25 mouse cellular contexts compared by ENCODE assay signal in the genomic region with DNA sequence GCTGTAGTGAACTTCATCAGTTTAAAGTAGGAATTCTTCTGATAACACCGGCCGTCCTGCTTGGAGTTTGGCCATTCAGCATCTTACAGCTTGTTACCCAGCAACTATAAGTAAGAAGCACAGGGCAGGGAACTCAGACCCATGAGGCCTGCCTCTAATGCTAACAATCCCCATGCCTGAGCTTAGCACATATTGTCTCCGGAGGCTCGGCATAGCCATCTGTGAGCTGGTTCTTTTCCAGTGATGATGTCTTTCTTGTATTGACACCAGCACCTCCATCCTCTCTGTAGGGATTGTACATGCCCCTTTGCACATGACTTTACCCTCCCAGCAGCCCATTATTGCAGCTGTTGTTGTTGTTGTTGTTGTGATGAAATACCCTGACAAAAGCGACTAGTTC. TPM values are rescaled to one million over a fixed set of nuclear protein-coding genes. Genes with fewer than 3 reads are reported as not detected.
A peak's percentile ranks its signal among the peaks of the same experiment; 100 is the strongest.
DNase-seq lines count a peak whose midpoint lies in the region; ATAC-seq and TF ChIP-seq lines count a peak whose summit lies in the region.
"Not testable (repeated sequence)": the region's sequence is repeated elsewhere in the genome, so short reads cannot be mapped to it uniquely, and the experiment has no call there.
"Had no signal": no experiment of that assay in that cellular context is flagged by ENCODE, and none has a peak within 500 bp of the region (broad histone marks: within the 10 kb centered on the region; RNA-seq: fewer than 3 reads in every experiment).

No protein-coding gene starts in this region.

- not testable (repeated sequence) for H3K27me3 ChIP-seq in limb, embryonic 10.5 days (ENCODE audit: low read depth, poor library complexity, severe bottlenecking); lung, postnatal 0 days (replicated peaks; ENCODE audit: insufficient read depth, low read length)

- TF ChIP-seq EP300 in lung, postnatal 0 days (IDR thresholded peaks at IDR 0.05), result not testable (repeated sequence)

- H3K36me3 ChIP-seq in limb, embryonic 10.5 days; lung, postnatal 0 days (ENCODE audit: insufficient read depth, low read length): not testable (repeated sequence)

- ATAC-seq in lung, postnatal 0 days, result 0 out of 2 replicates have a peak, but pooled peaks have one; percentile 1

- 95% methylated on average over 5 of the region's 5 CpGs for WGBS in limb, embryonic 10.5 days
- WGBS in lung, postnatal 0 days, result 86% methylated on average over 4 of the region's 5 CpGs

- H3K4me3 ChIP-seq in layer of hippocampus, adult 2 months; limb, embryonic 10.5 days; lung, postnatal 0 days (ENCODE audit: low read depth, low read length): not testable (repeated sequence)

- not testable (repeated sequence) for TF ChIP-seq CTCF in layer of hippocampus, adult 2 months (conservative IDR thresholded peaks at IDR 0.05); lung, postnatal 0 days (IDR thresholded peaks at IDR 0.05)

- not testable (repeated sequence) for H3K4me2 ChIP-seq in lung, postnatal 0 days (replicated peaks; ENCODE audit: low read depth, low read length)

- peaks cover 37% of the 10 kb centered on the region for H3K9me3 ChIP-seq in limb, embryonic 10.5 days (replicated peaks)
- H3K9me3 ChIP-seq in lung, postnatal 0 days (ENCODE audit: low read length), result not testable (repeated sequence)

- not testable (repeated sequence) for H3K9ac ChIP-seq in lung, postnatal 0 days (replicated peaks; ENCODE audit: low read depth)

- not testable (repeated sequence) for H3K4me1 ChIP-seq in limb, embryonic 10.5 days; lung, postnatal 0 days (ENCODE audit: insufficient read depth, low read depth, low read length)

- H3K27ac ChIP-seq in layer of hippocampus, adult 2 months, result peak overlapping the region; percentile 49; the same call in 1 of the 2 replicates
- H3K27ac ChIP-seq in limb, embryonic 10.5 days; lung, postnatal 0 days (ENCODE audit: low read length): not testable (repeated sequence)

- DNase-seq in brain, adult 2 months (ENCODE audit: low read depth, low spot score), result peak; percentile 39
- DNase-seq in heart, adult 11 months, result peak; percentile 83
- DNase-seq in layer of hippocampus, adult 11-12 months (ENCODE audit: low spot score), result peak; percentile 60
- peak; percentile 29 to 34 for DNase-seq in layer of hippocampus, adult 2 months (ENCODE audit: low spot score in 2 of 2)
- DNase-seq in layer of hippocampus, adult 9-10 months (ENCODE audit: low spot score), result peak; percentile 64
- DNase-seq in limb, embryonic 10.5 days (ENCODE audit: low spot score), result peak; percentile 7
- not testable (repeated sequence) for DNase-seq in lung, postnatal 0 days (ENCODE audit: low spot score)

RNA-seq across cellular contexts. Expression of gene Smok2a, which starts 36.5 kb away (rescaled TPM):
- not detected for total RNA-seq in layer of hippocampus, adult 2 months (2021)
- not detected in 2 replicates for polyA plus RNA-seq in limb, embryonic 10.5 days (2016; fragmentation: Nextera tagmentation; extraction: Ambion mirVana)
- polyA plus RNA-seq in lung, postnatal 0 days (2015; fragmentation: Nextera tagmentation; extraction: Ambion mirVana), result not detected in 2 replicates
- total RNA-seq: adrenal gland, adult 18-20 months; adrenal gland, adult 8-10 months; adrenal gland, postnatal 14 days; adrenal gland, postnatal 36 days; CH12.LX; common myeloid progenitor, adult 5-6 weeks had no signal
- polyA plus RNA-seq: activated CD4-positive, CD25-positive, alpha-beta regulatory T cell, adult 4 months; brain, embryonic 14.5 days; CD4-positive, CD25-positive, alpha-beta regulatory T cell, adult 4 months; embryonic facial prominence, embryonic 11.5 days; embryonic facial prominence, embryonic 13.5 days; embryonic facial prominence, embryonic 15.5 days; erythroblast, embryonic 14.5 days; forebrain, embryonic 10.5 days; forebrain, embryonic 13.5 days; forebrain, embryonic 15.5 days; G1E; Patski had no signal

RNA-seq across cellular contexts. Expression of gene Smok2b, which starts 45.5 kb away (rescaled TPM):
- not detected for total RNA-seq in layer of hippocampus, adult 2 months (2021)
- polyA plus RNA-seq in limb, embryonic 10.5 days (2016; fragmentation: Nextera tagmentation; extraction: Ambion mirVana), result not detected in 2 replicates
- not detected in 2 replicates for polyA plus RNA-seq in lung, postnatal 0 days (2015; fragmentation: Nextera tagmentation; extraction: Ambion mirVana)
- total RNA-seq: adrenal gland, adult 18-20 months; adrenal gland, adult 8-10 months; adrenal gland, postnatal 14 days; adrenal gland, postnatal 36 days; CH12.LX; common myeloid progenitor, adult 5-6 weeks had no signal
- polyA plus RNA-seq: brain, embryonic 14.5 days; CD4-positive, CD25-positive, alpha-beta regulatory T cell, adult 4 months; embryonic facial prominence, embryonic 11.5 days; embryonic facial prominence, embryonic 13.5 days; embryonic facial prominence, embryonic 15.5 days; erythroblast, embryonic 14.5 days; forebrain, embryonic 10.5 days; forebrain, embryonic 13.5 days; forebrain, embryonic 15.5 days; G1E; Patski had no signal

RNA-seq across cellular contexts. Expression of gene Unc93a, which starts 52.9 kb away (rescaled TPM):
- not detected for total RNA-seq in layer of hippocampus, adult 2 months (2021)
- polyA plus RNA-seq in limb, embryonic 10.5 days (2016; fragmentation: Nextera tagmentation; extraction: Ambion mirVana), result not detected in 2 replicates
- not detected in 2 replicates for polyA plus RNA-seq in lung, postnatal 0 days (2015; fragmentation: Nextera tagmentation; extraction: Ambion mirVana)
- total RNA-seq: common myeloid progenitor, adult 5-6 weeks had no signal
- polyA plus RNA-seq: activated CD4-positive, CD25-positive, alpha-beta regulatory T cell, adult 4 months; CD4-positive, CD25-positive, alpha-beta regulatory T cell, adult 4 months; embryonic facial prominence, embryonic 11.5 days; embryonic facial prominence, embryonic 13.5 days; embryonic facial prominence, embryonic 15.5 days; erythroblast, embryonic 14.5 days; forebrain, embryonic 10.5 days; forebrain, embryonic 13.5 days; forebrain, embryonic 15.5 days; G1E had no signal
